Mouse (Mus musculus): ENCODE measurements around the gene N4bp2. TPM values are rescaled to one million over a fixed set of nuclear protein-coding genes. Genes with fewer than 3 reads are reported as not detected.
A peak's percentile ranks its signal among the peaks of the same experiment; 100 is the strongest.
"Not testable (repeated sequence)": the region's sequence is repeated elsewhere in the genome, so short reads cannot be mapped to it uniquely, and the experiment has no call there.

The N4bp2 gene
- 14.9 and 17.4 TPM in 2 replicates for polyA plus RNA-seq (2015; fragmentation: Nextera tagmentation; extraction: Ambion mirVana)

DNA sequence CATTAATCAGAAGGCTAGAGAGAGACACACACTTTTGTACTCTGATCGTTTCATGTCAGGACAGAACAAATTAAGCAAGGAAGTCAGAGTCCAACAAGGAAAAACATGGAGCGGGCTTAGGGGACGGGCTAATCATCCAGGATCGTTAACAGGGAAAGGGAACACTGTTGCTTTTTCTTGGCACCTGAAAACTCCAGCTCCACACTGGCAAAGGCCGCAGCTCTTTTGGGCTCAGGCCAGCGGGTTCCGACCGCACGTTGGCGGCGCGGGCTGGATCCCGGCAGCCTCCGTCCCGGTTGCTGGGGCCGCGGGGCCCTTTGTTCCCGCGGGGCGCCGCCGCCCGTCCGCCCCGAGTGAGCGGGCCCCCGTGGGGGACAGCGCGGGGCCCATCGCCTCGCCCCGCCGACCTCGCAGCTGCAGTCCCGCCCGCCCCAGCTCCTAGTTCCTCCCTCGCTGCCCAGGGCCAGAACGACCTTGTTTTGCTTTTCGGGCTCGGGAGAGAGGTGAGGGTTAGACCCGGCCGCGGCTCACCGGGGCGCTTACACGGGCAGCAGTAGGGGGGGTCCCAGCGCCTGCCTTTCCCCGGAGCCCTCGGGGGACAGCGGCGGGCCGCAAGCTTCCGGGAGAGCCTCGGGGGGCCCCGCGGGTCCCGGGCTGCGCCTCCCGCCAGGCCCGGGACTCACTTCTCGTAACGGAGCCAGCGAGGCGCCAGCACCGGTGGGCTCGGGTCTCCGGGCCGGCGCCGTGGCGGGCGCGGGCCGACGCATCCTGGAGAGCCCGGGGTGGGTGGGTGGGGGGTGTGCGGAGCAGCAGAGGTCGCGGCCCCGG, at the start of gene N4bp2:
Gene N4bp2 (plus strand): TSS at position 434 of the 828 bp plus-strand sequence.
- Histone ChIP-seq H3K27me3 (no peaks in the 10 kb centered on the region), H3K4me1 (replicated peaks) (peaks cover 23% of the 10 kb centered on the region), H3K9ac (peak within 1 kb of the TSS; percentile 99), H3K4me3 (peak within 1 kb of the TSS; percentile 90), H3K36me3 (no peaks in the 10 kb centered on the region), H3K4me2 (peak within 1 kb of the TSS; percentile 85), H3K9me3 (no peaks in the 10 kb centered on the region), H3K27ac (replicated peaks) (peak within 1 kb of the TSS; percentile 100)
- ATAC-seq (ENCODE audit: low read depth), result peak; percentile 55
- under 1% methylated on average over 79 of the region's 80 CpGs for WGBS

DNA sequence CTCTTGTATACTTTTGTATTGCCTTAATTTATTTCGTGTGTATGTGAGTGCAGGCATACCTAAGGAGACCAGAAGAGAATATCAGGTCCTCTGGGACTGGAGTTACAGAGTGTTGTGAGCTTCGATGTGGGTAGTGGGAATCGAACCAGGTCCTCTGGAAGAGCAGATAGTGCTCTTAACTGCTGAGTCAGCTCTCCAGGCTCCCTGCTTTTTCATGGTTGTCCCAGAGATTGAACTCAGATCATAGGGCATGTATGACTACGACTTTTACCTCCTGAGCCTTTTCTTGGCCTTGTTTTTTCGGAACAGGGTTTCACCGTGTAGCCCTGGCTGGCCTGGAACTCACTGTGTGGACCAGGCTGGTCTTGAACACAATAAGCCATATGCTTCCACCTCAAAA, 48.2 kb upstream of the N4bp2 start:
- WGBS, result 91% methylated on average over 6 of the region's 6 CpGs
- Histone ChIP-seq H3K9me3 (no peaks in the 10 kb centered on the region), H3K9ac (no peak overlapping the region), H3K4me3 (no peak overlapping the region), H3K27me3 (no peaks in the 10 kb centered on the region), H3K27ac (replicated peaks) (no peak overlapping the region), H3K36me3 (no peaks in the 10 kb centered on the region), H3K4me2 (no peak overlapping the region), H3K4me1 (replicated peaks) (no peaks in the 10 kb centered on the region)
- ATAC-seq (ENCODE audit: low read depth), result no peak

DNA sequence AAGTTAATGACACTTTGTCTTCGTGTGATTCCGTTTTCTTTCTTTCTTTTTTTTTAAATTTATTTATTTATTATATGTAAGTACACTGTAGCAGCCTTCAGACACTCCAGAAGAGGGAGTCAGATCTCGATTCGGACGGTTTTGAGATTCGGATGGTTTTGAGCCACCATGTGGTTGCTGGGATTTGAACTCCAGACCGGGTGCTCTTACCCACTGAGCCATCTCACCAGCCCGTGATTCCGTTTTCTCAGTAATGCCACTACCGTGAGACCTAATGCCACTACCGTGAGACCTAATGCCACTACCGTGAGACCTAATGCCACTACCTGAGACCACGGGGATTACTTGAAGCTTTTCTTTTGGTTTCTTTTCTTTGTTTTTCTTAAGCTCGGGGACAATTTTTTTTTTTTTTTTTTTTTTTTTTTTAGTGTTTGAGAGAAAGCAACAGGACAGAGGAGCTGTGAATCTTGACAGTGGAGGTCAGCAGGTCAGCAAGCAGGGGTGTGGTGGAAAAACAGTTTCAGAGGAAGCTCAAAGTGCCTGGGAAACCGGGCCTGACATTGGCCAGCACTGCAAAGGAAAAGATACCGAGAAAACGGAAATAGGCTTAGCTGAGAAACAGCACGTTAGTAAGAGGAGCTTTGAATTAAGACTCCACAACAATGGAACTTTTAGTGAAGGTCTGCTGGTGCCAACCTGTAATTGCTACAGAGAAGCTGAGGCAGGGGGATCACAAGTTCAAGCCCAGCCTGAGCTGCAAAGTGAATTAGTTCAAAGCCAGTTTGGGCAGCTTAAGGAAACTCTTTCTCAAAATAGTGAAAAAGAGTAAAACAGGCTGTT, 46.0 kb upstream of the N4bp2 start:
- H3K4me1 ChIP-seq (replicated peaks), result no peaks in the 10 kb centered on the region
- no peak overlapping the region for H3K4me3 ChIP-seq
- H3K9ac ChIP-seq, result no peak overlapping the region
- H3K27me3 ChIP-seq, result no peaks in the 10 kb centered on the region
- ATAC-seq (ENCODE audit: low read depth), result no peak
- H3K36me3 ChIP-seq, result no peaks in the 10 kb centered on the region
- 86% methylated on average over 18 of the region's 18 CpGs for WGBS
- H3K9me3 ChIP-seq, result no peaks in the 10 kb centered on the region
- H3K4me2 ChIP-seq, result no peak overlapping the region
- H3K27ac ChIP-seq (replicated peaks), result no peak overlapping the region

DNA sequence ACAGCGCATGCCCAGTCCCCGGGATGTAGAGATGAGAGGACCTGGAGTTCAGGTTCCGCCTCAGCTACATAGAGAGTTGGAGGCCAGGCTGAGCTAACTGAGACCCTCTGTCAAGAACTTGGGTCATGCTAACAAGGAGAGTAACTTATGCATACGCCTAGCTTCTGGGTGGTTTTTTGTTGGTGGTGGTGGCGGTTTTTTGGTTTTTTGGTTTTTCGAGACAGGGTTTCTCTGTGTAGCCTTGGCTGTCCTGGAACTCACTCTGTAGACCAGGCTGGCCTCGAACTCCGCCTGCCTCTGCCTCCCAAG, 45.5 kb upstream of the N4bp2 start:
- not testable (repeated sequence) for H3K4me3 ChIP-seq; ATAC-seq (ENCODE audit: low read depth); H3K9me3 ChIP-seq; H3K27ac ChIP-seq (replicated peaks); H3K27me3 ChIP-seq; H3K9ac ChIP-seq; H3K36me3 ChIP-seq; H3K4me2 ChIP-seq; H3K4me1 ChIP-seq (replicated peaks)
- 90% methylated on average over 8 of the region's 8 CpGs for WGBS

DNA sequence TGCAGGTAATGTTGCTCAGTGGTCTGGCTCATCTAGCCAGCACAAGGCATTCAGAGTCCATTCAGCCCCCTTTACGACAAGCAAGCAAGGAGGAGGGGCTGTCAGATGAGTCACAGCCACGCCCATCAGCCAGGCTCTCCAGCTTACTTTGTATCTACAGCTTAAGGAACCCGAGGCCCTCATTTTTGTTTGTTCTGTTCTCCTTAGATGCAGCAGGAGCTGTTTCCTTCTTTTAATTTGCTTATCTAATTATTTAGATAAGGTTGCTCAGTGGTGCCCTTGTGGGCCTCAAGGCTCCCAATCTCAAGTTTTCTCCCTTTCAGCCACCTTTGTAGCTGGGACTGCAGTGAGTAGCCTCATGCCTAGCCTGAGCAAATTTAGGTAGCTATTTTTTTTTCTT, 45.0 kb upstream of the N4bp2 start:
- H3K27me3 ChIP-seq, result no peaks in the 10 kb centered on the region
- WGBS, result 19% methylated on average over 3 of the region's 3 CpGs
- H3K36me3 ChIP-seq, result no peaks in the 10 kb centered on the region
- H3K27ac ChIP-seq (replicated peaks), result no peak overlapping the region
- no peaks in the 10 kb centered on the region for H3K4me1 ChIP-seq (replicated peaks)
- H3K4me3 ChIP-seq, result no peak overlapping the region
- H3K4me2 ChIP-seq, result no peak overlapping the region
- no peaks in the 10 kb centered on the region for H3K9me3 ChIP-seq
- no peak for ATAC-seq (ENCODE audit: low read depth)
- H3K9ac ChIP-seq, result no peak overlapping the region

DNA sequence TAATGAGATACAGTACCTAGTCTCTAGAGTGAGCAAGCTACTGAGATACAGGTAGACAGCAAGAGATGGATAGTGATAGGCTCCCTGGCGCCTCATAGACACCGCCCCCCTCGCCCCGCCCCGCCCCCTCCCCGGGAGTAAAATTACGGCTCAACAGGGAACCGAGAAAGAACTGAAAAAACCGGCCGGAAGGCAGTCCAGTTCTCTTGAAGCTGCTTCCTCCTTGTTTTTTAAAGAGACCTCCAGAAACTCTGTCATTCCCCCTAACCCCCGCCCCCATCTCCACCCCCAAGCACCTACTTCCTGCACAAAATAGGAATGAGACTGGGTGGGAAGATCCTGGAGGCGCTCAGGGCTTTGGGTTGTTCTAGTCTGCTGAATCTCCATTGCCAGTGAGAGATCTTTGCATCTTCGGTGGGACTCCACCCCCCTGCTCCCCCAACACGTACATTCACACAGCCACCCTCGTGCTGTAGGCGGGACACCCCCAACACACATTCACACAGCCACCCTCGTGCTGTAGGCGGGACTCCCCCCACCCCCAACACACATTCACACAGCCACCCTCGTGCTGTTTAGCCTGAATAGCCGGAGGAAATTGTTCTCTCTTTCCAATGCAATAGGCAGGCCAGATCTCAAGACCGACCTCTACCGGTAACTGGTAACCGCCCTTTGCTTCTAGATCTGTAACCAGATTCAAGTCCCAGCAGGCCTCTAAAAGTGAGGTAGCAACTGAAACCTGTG, 38.8 kb upstream of the N4bp2 start:
- Histone ChIP-seq H3K36me3 (no peaks in the 10 kb centered on the region), H3K9me3 (no peaks in the 10 kb centered on the region), H3K4me1 (replicated peaks) (peaks cover 14% of the 10 kb centered on the region; the same call in 1 of the 2 replicates), H3K4me2 (peak overlapping the region; percentile 61), H3K4me3 (peak overlapping the region; percentile 39), H3K27me3 (no peaks in the 10 kb centered on the region), H3K9ac (peak overlapping the region; percentile 71), H3K27ac (replicated peaks) (peak overlapping the region; percentile 88)
- 1% methylated on average over 23 of the region's 23 CpGs for WGBS
- ATAC-seq (ENCODE audit: low read depth), result peak; percentile 90

DNA sequence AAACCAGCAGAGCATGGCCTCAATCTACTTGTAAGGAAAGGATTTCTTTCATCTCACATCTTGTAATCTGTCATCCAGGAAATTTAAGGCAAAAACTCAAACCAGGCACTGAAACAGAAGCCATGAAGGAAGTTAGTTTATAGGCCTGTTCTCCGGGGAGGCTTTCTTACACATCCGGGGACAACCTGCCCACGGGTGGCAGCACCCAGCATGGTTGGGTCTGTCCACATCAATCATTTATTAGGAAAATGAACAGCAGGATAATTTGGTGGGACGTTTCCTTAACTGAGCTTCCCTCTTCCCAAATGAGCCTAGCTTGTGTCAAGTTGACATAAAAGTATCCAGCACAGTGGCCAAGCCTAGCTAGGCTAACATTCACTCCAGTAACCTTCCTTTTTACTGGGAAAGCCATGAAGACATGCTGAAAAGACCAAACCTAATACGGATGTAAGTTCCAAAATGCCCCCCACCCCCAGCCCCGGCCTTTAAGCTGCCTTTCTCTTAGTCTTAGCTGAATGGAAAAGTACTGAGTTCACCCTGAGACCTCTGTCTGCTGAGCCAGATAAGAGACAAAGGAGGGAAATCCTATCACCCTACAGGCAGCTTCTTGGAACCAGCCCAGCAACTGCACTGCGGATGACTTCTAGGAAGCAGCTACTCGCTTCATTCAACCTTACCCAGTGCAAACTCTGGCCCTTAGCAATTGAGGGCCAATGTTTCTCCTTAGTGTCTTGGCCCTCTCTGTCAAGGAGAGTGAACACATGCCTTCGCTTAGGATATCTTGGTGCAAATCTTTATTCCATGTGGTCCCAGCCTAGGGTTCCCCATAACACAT, 31.9 kb upstream of the N4bp2 start:
- 76% methylated on average over 9 of the region's 9 CpGs for WGBS
- no peak for ATAC-seq (ENCODE audit: low read depth)
- no peaks in the 10 kb centered on the region for H3K27me3 ChIP-seq

DNA sequence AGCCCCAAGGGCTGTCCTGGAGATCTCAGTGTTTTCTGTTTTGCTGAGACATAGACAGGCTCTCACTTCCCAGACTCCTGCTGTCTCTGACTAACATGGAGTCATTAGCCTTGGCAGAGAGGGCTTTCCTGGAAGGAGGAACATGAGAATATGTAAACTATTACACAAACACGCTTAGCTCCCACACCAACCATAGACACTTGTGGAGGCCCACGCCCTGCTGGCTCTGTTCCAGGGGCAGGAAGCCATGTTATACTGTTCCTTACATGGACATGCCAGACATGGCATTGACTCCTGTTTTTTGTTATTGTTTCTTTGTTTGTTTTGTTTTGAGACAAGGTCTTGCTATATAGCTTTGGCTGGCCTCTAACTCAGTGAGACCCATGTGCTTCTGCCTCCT, 27.7 kb upstream of the N4bp2 start:
- H3K9me3 ChIP-seq, result no peaks in the 10 kb centered on the region
- H3K4me2 ChIP-seq, result no peak overlapping the region
- H3K4me1 ChIP-seq (replicated peaks), result no peaks in the 10 kb centered on the region
- 94% methylated on average over 2 of the region's 2 CpGs for WGBS
- H3K9ac ChIP-seq, result no peak overlapping the region
- no peaks in the 10 kb centered on the region for H3K27me3 ChIP-seq
- ATAC-seq (ENCODE audit: low read depth), result no peak
- no peaks in the 10 kb centered on the region for H3K36me3 ChIP-seq
- no peak overlapping the region for H3K4me3 ChIP-seq
- no peak overlapping the region for H3K27ac ChIP-seq (replicated peaks)

More for the DNA sequence above, 31.9 kb upstream of the N4bp2 start:
- Histone ChIP-seq H3K4me3 (no peak overlapping the region), H3K4me2 (no peak overlapping the region), H3K27ac (replicated peaks) (no peak overlapping the region), H3K9ac (no peak overlapping the region), H3K4me1 (replicated peaks) (no peaks in the 10 kb centered on the region), H3K36me3 (no peaks in the 10 kb centered on the region), H3K9me3 (no peaks in the 10 kb centered on the region)

DNA sequence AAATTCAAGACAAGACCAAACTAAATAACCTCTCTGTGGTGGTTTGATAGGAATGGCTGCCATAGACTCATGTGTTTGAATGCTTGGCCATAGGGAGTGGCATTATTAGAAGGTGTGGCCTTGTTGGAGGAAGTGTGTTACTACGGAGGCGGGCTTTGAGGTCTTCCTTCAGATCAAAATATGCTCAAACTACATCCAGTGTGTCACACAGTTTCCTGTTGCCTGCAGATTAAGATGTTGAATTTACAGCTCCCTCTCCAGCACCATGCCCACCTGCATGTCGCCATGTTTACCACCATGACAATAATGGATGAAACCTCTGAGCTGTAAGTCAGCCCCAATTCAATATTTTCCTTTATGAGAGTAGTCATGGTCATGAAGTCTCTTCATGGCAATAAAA, 24.0 kb upstream of the N4bp2 start:
- no peaks in the 10 kb centered on the region for H3K36me3 ChIP-seq
- WGBS, result 95% methylated on average over 3 of the region's 3 CpGs
- no peak overlapping the region for H3K9ac ChIP-seq
- no peak overlapping the region for H3K27ac ChIP-seq (replicated peaks)
- H3K9me3 ChIP-seq, result no peaks in the 10 kb centered on the region
- no peak overlapping the region for H3K4me2 ChIP-seq
- no peaks in the 10 kb centered on the region for H3K27me3 ChIP-seq
- no peak for ATAC-seq (ENCODE audit: low read depth)
- no peak overlapping the region for H3K4me3 ChIP-seq
- no peaks in the 10 kb centered on the region for H3K4me1 ChIP-seq (replicated peaks)

DNA sequence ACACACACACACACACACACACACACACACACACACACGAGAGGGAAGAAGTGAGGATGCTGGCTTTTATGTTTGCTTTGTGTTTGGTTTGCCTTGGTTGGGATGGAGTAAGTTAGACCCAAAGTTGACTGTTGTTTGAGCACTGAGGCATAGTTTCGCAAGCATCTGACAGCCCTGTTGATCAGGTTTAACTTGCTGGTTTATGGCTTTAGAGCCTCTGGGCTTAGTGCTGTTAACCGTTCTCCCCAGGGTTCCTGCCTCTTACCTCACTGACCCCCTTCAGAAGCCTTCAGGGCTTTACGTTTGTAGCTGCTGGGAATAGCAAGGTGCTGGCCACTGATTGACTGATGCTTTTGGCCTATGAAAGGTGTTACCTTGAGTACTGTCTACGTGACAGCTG, 16.4 kb upstream of the N4bp2 start:
- no peak for ATAC-seq (ENCODE audit: low read depth)
- Histone ChIP-seq H3K4me3 (no peak overlapping the region), H3K9ac (no peak overlapping the region), H3K4me2 (no peak overlapping the region), H3K4me1 (replicated peaks) (no peaks in the 10 kb centered on the region), H3K9me3 (no peaks in the 10 kb centered on the region), H3K27me3 (no peaks in the 10 kb centered on the region), H3K36me3 (no peaks in the 10 kb centered on the region), H3K27ac (replicated peaks) (no peak overlapping the region)
- WGBS, result 63% methylated on average over 5 of the region's 5 CpGs

DNA sequence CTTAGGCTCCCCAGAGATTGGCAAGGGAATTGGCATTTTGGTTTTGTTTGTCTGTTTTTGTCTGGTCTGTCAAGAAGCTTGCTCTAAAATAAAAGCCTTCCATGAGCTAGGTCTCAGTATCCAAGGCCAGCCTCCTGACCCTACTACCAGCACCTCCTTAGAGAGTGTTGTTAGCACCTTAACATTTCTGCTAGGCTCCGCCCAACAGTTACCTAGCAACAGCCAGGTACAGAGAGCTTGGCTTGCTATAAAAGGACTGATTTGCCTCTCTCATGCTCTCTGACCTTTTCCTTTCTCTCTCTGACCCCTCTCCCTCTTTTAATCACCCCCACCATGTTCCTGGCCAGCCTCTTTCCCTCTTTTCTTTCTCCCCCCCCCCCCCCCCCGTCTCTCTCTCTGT, 14.9 kb upstream of the N4bp2 start:
- no peaks in the 10 kb centered on the region for H3K27me3 ChIP-seq
- no peak overlapping the region for H3K9ac ChIP-seq
- 46% methylated on average over 2 of the region's 2 CpGs for WGBS
- H3K36me3 ChIP-seq, result no peaks in the 10 kb centered on the region
- no peaks in the 10 kb centered on the region for H3K9me3 ChIP-seq
- H3K4me3 ChIP-seq, result no peak overlapping the region
- H3K4me1 ChIP-seq (replicated peaks), result no peaks in the 10 kb centered on the region
- H3K4me2 ChIP-seq, result no peak overlapping the region
- no peak overlapping the region for H3K27ac ChIP-seq (replicated peaks)
- no peak for ATAC-seq (ENCODE audit: low read depth)
